Mouse (Mus musculus) thymus, postnatal 4 days (tissue): Measurements from ENCODE around the gene Hoxa3.

Experiments used
- DNase-seq: peaks from one replicate; pipeline ENCODE4 v3.0.0; 2021

Hoxa3 gene

DNA sequence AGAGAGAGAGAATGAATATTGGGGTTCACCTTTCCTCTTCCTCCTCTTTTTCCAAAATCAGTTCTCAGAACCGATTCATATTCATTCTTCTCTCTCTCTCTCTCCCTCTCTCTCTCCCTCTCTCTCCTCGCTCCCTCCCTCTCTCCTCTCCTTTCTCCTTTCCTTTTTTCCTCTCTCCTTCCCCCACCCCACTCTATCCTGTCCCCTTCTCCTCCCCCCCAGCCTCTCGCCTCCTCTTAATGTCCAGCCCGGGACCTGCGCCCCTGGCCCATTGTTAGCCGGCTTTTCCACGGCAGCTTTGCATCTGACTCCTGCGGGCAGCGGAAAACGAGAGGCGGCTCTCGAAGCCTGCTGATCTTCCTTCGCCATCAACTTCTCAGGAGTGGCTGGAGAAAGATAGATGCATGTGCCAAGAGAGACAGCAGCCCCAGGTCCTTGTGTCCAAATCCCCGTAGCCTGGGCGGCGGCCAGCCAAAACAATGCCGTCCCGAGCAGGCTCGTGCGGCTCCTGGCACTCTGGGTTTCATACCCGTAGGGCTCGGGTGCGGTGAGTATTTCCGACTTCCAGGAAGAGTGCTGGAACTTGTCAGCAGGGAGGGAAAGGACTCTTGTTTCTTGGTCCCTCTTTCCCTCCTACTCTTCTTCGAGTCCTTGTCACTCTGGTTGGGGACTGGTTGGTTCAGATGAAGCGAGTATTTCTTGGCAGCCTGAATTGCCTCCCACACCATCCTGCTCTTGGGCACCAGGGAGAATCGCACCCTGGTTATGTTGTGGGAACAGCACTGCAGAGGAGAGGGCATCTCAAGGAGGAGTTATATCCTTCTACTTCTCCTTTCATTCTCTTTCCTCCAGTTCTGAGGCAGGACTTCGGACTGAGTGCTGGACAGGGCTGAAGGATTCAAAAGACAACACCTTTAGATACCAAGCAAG is 47.4 kb downstream of the Hoxa3 start:
- no peak for DNase-seq

DNA sequence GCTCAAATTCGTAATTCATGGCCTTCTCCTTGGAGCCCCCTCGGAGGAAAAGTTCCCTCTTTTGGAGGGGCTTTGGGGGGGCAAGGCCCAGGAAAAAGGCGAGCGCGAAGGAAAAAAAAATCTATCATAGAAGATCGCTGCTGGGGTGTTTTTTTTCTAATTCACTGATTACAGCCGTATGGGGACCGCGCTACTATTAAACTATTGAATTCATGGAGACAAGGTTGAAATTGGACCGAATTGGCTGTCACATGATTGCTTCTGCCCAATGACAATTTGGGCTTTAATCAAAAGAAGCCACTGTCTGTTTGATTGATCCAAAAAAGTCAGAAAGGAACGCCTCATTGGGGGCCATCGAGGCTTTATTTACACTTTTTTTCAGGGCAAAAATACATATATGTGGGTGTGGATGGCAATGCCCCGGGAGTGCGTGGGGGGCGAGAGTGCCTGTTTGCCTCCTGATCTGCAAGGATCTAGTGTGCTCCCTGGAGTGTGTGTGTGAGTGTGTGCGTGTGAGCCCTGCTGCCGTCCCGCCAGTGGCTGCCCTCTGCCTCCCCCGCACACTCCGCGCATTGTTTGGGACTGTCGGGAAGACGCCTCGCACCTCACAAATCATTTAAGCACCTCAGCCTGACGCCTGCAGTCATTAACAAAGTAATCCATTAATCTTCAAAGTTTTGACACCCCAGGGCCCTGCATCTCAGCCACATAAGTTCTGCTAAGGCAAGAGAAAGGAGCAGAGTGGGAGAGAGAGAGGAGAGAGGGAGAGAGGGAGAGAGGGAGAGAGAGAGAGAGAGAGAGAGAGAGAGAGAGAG is 48.3 kb downstream of the Hoxa3 start, which contains the start of gene Hoxa2:
Gene Hoxa2 (minus strand): TSS at position 206 of the 815 bp plus-strand sequence.
- DNase-seq, result no peak

DNA sequence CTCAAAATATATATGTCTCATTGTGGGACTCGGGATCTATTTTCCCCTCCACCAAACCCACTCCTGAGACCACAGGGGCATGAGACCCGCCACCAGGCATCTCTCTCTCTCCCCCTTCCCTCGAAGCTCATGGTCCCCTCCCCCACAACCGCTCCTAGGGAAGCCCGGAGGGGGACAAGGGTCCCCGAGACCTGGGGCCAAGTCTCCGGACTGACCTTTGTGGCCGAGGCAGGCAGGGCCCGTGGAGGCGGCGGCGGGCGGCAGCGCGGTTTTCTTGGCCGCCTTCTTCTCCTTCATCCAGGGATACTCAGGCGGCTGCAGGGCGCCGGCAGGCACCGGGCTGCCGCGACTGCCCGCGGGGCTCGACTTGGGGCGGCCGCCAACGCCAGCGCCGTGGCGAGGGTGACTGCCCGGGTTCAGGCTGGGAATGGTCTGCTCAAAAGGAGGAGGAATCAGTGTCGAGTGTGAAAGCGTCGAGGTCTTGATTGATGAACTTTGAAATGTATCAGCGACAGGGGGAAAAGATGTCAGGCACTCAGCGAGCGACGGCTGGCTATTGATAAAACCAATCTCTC is 49.0 kb downstream of the Hoxa3 start:
- no peak for DNase-seq

DNA sequence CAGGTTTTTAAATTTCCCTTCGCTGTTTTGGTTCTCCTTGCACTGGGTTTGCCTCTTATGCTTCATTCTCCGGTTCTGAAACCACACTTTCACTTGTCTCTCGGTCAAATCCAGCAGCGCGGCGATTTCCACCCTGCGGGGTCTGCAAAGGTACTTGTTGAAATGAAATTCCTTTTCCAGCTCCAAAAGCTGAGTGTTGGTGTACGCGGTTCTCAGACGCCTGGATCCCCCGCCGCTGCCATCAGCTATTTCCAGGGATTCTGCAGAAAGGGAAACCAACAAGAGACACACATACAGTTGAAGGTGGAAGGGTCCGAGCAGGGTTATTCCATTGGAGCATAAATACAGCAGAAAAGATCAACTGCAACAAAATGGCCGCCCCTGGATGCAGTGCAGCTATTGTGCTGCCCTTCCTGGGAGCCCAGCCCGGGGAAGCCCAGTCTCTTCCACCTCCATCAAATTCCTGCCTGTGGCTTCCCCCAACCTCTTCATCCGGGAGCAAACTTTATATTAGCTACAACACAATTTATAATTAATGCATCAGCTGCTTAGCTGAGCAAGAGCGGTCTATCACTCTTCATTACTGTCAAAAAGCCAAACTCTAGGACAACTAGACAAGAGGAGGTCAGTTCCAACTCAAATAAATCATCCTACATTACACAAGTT is 49.6 kb downstream of the Hoxa3 start:
- no peak for DNase-seq

DNA sequence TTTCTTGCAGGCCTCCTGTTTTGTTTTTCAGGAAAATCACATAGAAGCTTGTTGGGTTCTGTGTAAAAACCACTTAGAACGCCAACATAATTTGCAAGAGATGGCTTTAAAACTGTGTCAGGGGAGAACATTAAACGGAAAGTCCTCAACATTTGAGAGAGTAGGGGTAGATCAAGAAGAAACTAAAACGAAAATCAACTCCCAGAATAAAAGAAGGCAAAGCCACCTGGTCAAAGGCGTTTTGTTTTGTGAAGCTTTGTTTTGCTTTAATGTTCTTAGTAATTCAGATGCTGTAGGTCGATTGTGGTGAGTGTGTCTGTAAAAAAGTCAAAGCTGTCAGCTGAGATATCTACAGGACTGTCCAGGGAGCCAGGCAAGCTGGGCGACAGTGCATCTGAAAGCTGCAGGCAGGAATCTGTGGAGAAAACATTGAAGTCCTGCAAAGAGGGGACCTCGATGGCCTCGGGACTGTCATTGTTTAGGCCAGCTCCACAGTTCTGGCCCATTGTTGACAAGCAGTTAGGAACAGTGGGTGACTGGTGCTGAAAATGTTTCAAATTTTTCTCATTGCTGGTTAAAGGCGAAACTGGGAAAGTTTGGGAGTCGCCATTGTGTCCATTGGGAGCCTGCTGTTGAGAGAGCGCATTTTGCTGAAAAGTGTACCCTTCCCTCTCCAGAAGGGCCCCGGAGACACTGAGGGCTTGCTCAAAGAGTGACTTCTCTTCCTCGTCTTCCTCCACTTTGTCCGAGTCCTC is 50.3 kb downstream of the Hoxa3 start:
- no peak for DNase-seq

DNA sequence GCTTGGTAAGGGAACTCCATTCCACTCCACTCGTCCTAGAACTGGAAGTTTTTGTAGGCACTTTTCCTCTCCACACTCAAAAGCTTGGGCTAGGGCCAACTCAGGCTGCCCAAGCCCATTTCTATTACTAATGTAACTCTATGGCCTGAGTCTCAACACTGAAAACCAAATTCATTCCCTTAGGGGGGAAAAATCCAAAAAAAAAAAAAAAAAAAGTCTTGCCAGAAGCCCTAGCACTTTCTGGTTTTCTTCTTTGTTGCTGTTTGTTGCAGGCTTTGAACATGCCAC is 51.1 kb downstream of the Hoxa3 start:
- DNase-seq, result no peak

DNA sequence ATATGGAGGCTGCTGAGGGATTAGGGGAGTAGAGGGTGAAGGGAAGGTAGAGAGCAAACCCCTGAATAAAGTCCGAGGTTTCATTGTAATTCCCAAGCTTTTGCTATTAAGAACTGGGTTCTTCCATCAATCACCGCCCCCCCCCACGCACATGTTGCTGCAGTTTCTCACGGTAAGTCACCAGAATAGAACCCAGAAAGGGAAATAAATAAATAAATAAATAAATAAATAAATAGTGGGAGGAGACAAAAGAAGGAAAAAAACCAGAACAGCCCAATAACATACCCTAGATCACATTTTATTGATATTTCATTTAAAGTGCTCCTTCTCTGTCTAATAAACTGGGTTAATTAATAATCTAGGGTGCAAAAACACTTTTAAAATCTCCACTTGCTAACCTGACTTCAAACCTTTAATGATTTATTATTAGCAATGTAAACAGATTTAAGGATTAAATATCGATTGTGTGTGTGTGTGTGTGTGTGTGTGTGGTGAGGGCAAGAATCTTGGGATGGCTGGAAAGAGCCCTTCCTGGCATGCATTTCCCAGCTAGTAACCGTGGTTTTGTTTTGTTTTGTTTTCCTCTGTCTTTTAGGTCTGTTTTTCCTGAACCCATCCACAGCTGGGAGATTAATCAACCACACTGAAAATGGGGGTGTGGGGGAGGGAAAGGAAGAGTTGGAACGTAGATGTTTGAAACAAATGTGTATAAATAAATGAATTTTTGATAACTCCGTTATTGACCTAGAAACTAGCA is 51.6 kb downstream of the Hoxa3 start:
- no peak for DNase-seq

DNA sequence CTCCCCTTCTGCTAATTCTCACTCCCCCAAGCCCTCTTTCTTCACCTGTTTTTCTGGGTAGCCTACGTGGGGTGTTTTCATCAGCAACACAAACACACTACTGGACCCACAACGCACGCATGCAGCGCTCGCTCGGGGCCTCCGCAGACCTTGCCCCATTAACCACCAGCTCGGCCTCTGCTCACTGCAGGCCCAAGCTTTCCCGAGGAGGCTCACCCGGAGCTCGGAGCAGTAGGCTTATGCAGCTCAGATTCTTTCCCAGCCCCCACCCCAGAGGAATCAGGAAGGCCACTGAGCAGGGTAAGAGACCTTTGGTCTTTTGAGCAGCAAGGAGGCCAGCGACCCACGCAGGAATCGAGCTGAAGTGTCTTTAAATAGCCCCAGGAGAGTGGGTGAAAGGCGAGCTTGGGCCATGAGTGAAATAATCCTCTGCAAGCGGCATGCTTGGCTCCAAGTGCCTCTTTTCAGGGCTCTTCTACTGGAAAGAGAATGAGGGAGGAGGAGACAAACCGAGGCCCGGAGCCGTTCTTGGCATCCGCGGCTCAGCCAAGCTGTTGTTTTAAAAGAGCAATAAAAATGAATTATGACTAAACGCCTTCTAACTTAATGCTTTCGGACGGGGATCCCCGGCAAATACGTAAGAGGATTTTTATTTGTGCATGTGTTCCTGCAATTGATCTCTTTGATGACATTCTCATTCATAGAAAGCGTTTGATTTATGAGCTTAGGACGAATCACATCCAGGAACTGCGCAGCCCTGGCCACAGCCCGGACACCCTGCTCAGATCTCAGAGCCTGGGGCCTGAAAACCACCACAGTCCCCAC is 52.4 kb downstream of the Hoxa3 start:
- no peak for DNase-seq

DNA sequence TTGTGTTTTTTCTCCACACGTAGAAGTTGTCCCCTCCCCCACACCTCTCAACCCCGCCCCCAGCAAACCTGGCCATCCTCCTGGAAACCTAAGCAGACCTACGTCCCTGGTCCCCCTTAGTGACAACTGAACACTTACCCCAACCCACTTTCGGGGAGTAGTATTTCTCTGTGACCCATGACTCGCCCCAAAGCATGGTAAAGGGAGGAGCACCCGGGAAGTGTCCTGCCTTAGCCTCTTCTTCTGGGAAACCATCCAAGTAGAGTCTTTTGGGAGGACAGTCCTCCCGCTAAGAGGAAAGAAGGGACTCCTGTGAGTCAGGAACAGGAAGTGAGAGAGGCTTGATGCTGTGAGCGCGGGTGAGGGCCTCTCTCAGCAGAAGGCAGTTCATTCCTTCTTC is 53.2 kb downstream of the Hoxa3 start:
- no peak for DNase-seq

DNA sequence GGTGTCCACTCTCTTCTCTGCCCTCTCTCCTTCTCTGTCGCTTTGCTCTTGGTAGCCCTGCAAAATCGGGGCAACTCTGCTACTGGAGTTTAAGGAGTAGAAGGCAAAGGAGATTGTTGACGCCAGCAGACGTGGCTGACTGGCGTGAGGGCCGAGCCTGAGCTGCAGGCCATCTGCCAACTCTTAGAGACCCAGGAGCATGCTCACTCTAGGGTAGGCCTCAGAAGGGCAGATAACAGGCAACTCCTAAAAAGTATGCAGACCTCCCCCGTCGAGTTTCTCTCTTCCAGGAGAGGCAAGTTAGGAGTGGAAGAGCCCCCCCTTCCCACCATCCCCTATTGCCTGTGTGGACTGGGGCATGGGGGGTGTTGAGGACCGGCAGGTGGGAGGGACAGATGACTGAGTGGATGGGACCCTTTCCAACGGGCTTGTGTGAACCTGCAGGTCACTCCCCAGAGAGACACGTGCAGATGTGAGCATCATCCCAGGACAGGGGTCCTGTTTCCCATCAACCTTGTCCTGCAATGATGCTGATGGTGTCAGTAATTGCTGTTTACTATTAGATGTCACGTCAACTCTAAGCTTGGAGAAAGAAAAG is 53.9 kb downstream of the Hoxa3 start:
- no peak for DNase-seq

DNA sequence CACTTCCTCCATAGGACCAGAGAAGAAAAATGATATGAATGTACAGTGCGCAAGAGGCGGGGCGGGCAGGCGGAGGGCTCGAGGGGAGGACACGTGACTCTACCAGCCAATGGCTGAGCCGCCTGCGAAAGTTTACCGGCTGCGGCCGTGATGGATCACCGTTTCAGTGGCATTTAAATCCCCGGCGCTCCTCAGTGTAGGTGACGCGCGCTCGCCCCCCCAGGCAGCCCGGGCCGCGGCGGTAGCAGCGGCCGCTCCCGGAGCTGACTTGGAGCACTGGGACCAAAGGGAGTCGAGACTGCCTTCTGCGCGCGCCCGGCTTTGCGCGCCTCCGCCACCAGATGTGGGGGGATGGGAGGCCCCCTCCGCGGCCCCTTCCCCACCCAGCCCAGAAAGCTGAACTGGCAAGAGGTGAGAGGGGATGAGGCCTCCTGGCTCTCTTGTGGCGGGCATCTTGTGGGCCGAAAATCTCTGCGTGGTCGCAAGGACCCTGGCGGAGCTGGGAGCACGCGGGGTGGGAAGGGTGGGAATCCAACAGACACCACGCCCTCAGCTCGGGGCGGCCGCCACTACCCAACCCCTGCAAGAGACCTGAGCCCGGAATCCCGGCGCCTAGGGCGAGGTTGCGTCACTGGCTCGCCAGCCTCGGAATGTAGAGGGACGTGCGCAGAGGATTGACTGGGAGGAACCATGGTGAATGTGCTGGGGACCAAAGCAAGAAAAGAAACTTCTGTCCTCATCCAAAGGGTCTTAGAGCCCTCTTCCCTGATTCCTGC is 54.7 kb downstream of the Hoxa3 start, which contains the start of gene Hoxa1:
Gene Hoxa1 (minus strand): TSS at position 42 of the 776 bp plus-strand sequence.
- peak; percentile 70 for DNase-seq

DNA sequence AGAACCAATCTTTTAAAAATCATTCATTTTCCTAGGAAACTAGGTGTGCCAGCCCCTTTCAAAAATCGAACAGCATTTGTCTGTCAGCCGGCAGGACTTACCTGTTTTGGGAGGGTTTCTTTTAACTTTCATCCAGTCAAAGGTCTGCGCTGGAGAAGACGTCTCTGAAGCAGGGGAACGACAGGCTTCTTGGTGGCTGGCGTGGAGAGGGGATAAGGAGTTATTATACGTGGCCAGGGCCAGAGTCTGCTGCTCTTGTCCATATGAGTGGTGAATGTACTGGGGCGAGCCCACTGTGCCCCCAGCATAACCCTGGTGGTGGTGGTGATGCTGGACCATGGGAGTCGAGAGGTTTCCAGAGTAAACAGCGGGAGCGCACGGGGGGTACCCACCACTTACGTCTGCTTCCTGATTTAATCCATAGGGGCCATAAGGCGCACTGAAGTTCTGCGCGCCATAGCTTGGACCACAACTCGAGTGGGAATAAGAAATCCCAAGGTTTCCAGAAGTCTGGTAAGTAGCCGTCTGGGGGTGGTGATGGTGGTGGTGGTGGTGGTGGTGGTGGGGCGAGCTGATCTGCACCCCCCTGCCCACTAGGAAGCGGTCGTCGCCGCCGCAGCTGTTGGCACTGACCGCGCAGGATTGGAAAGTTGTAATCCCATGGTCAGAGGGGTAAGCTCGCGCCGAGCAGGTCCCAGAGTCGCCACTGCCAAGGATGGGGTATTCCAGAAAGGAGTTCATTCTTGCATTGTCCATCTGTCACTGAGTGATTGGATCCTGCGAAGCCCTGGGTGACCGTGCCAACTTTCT is 55.5 kb downstream of the Hoxa3 start:
- DNase-seq, result no peak

DNA sequence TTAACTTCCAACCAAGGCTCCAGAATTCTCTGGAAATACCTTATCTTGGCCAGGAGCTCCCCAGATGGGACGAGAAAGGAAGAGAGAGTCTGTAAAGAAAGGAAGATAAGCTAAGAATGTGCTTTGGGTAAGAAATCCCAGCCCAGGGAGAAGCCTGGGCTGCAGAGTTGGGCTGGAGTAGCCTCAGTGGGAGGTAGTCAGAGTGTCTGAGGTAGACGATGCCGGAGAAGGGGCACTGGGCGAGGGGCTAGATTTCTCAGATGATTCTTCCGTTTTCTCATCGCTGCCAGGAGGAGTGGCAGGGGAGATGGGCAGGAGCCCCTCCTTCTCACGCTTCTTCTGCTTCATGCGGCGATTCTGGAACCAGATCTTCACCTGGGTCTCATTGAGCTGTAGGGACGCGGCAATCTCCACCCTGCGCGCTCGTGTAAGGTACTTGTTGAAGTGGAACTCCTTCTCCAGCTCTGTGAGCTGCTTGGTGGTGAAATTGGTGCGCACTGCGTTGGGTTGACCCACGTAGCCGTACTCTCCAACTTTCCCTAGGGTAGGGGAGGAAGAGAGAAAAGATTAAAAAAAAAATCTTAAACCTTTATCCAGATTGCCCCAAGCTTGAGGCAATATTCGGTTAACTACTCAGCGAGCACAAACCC is 56.5 kb downstream of the Hoxa3 start:
- DNase-seq, result no peak

DNA sequence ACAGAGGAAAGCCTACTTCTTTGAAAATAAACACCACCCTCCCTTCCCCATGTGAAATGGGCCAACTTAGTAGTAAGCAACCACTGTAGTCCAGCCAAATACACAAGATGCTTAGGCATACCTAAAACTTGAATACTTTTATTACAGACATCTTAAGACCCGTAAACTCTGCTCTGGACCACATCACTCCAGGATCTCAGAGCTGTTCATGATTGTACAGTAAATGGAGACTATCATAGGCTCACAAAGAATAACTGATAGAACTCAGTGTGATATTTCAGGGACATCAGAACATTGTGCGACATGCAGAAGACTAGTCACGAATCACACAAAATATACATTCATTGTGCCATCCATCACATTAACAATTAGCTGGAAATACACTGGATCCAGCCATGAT is 57.7 kb downstream of the Hoxa3 start:
- DNase-seq, result no peak

DNA sequence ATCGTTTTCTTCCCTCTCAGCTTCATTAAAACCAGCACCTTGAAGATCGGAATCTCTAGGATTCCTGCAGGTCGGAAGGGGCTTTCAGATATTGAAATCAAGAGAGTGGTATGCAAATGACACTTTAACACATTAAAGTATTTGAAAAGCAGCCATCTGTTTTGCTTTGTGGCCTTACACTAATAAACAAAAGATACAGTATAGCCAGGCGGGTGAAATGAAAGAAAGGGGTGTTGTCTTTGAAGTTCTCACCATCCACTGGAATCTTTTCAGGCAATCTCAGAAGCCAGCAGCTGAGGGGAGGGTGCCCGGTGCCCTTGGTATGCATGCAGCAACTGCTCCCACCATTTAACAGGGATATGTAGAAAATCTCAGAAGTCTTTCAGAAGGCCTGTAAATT is 59.1 kb downstream of the Hoxa3 start:
- DNase-seq, result no peak

DNA sequence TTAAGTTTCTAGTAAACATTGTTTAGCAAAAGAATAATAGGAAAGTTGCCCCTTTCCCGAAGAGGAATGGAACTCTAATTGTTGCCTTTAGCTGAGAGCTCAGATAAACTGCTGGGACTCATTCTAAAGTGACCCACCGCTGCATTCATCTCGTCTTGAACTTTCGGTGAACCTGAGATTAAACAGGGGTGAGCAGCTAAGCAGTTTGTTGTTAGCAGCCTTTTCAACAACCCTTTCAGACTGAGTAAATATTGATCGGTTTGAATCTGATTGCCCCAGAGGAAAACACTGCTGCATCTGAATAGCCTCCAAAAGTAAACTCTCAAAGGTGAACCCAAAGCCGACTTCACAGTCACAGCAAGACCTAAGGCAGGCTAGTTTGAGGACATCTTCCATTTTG is 59.9 kb downstream of the Hoxa3 start:
- DNase-seq, result no peak

DNA sequence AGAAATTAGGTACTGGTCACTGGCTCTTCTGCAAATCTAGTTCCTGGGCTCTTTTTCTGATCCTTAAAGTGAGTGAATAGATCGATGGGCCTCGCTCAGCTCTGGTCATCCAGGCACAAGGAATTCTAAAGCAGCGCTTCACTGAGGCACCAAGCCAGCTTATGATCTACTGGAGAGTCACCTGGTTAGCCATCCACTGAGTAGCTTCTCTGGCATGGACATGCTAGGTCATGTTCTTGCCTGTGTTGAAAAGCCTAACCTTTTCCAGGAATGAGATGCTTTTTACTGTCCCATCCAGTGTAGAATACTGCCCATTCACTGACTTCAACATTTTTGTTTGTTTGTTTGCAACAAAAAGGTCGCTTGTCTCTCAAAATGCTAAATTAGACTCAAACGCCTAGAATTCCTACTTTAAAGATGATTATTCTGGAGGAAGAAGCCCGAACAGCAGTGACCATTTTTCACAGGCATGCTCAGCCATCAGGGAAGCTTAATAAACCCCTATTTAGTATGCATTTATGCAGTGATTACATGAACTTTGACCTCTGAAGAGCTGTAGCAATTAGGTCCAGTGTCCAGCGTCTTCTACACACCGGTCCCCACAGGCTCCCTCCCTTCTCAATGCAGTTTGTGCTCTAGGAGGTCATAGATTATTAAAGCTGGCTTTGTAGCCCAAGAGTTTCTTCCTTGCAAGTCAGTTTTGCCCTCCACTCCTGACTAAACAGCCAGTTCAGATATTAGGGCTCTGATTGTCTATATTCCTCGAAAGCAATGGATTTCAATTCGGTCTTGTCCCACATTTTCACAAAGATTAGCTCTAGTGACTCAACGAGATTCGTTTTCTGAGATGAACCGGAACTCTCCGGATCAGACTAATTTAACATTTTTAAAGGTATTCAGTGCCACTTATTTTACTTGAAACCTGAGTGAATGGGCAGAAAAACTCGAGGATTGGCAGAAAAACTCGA is 60.6 kb downstream of the Hoxa3 start:
- DNase-seq, result no peak
